Mouse (Mus musculus) G1E-ER4 (cell line): ENCODE data around the gene Tmem108. TPM values are rescaled to one million over a fixed set of nuclear protein-coding genes. Genes with fewer than 3 reads are reported as not detected.

Source experiments
- GATA1 ChIP-seq: IDR thresholded peaks from one replicate; pipeline ENCODE4 v1.8.0; 2012; ENCODE audit warnings: low read length, inconsistent platforms
- polyA plus RNA-seq: library from polyadenylated mRNA; stranded (reverse); fragments of >175 nt; gene quantifications from 2 replicates; pipeline ENCODE4 v1.2.3, GENCODE M21; 2012

Tmem108 gene
- polyA plus RNA-seq, 1 experiment, result not detected

GRCm38 (mm10) chr9:103739062-103739461, 22.6 kb downstream of the Tmem108 start:
- TF ChIP-seq GATA1, result no peak

GRCm38 (mm10) chr9:103729716-103730115, 31.9 kb downstream of the Tmem108 start:
- no peak for TF ChIP-seq GATA1

- no peak for TF ChIP-seq GATA1
Observed at GRCm38 (mm10) chr9:103726751-103727462, 34.7 kb downstream of the Tmem108 start.

- no peak for TF ChIP-seq GATA1
Observed at GRCm38 (mm10) chr9:103725497-103725896, 36.1 kb downstream of the Tmem108 start.

GRCm38 (mm10) chr9:103721486-103721885, 40.2 kb downstream of the Tmem108 start:
- no peak for TF ChIP-seq GATA1

- no peak for TF ChIP-seq GATA1
Observed at GRCm38 (mm10) chr9:103721081-103721480, 40.6 kb downstream of the Tmem108 start.

GRCm38 (mm10) chr9:103720021-103720420, 41.6 kb downstream of the Tmem108 start:
- no peak for TF ChIP-seq GATA1

GRCm38 (mm10) chr9:103716002-103716401, 45.6 kb downstream of the Tmem108 start:
- TF ChIP-seq GATA1, result no peak

GRCm38 (mm10) chr9:103715352-103715751, 46.3 kb downstream of the Tmem108 start:
- no peak for TF ChIP-seq GATA1

GRCm38 (mm10) chr9:103713230-103713629, 48.4 kb downstream of the Tmem108 start:
- no peak for TF ChIP-seq GATA1

- TF ChIP-seq GATA1, result no peak
Observed at GRCm38 (mm10) chr9:103712711-103713110, 48.9 kb downstream of the Tmem108 start.

GRCm38 (mm10) chr9:103709694-103710093, 51.9 kb downstream of the Tmem108 start:
- TF ChIP-seq GATA1, result no peak

GRCm38 (mm10) chr9:103708514-103709173, 53.0 kb downstream of the Tmem108 start:
- TF ChIP-seq GATA1, result no peak

GRCm38 (mm10) chr9:103707857-103708256, 53.8 kb downstream of the Tmem108 start:
- TF ChIP-seq GATA1, result no peak

- no peak for TF ChIP-seq GATA1
Observed at GRCm38 (mm10) chr9:103707000-103707790, 54.4 kb downstream of the Tmem108 start.

- TF ChIP-seq GATA1, result no peak
Observed at GRCm38 (mm10) chr9:103705717-103706116, 55.9 kb downstream of the Tmem108 start.

GRCm38 (mm10) chr9:103703014-103703413, 58.6 kb downstream of the Tmem108 start:
- no peak for TF ChIP-seq GATA1
